Mouse (Mus musculus) hindbrain, postnatal 0 days (tissue): ENCODE results near the gene Uvrag. TPM values are rescaled to one million over a fixed set of nuclear protein-coding genes. Genes with fewer than 3 reads are reported as not detected.

ENCODE experiments used
- ATAC-seq: fragments of 200-750 bp; cut with Nextera tagmentation; 2 replicates; pipeline ENCODE4 v1.8.0; 2017; ENCODE audit warnings: mild to moderate bottlenecking, moderate TSS enrichment, moderate library complexity
- DNase-seq: peaks from one replicate; pipeline ENCODE4 v3.0.0-alpha.2; 2015; ENCODE audit warnings: low spot score
- H3K27ac ChIP-seq: fragments of 300-500 bp; sonication (generic); 2 replicates; pipeline ENCODE4 v1.5.1; 2014; ENCODE audit warnings: mild to moderate bottlenecking
- H3K27me3 ChIP-seq: fragments of 300-500 bp; sonication (generic); 2 replicates; pipeline ENCODE4 v1.6.1; 2014; ENCODE audit warnings: low read length, mixed read lengths; ENCODE audit not compliant: insufficient read depth
- H3K36me3 ChIP-seq: fragments of 300-500 bp; sonication (generic); 2 replicates; pipeline ENCODE4 v1.6.1; 2014; ENCODE audit warnings: low read length, mixed read lengths; ENCODE audit not compliant: insufficient read depth
- H3K4me1 ChIP-seq: fragments of 300-500 bp; sonication (generic); 2 replicates; pipeline ENCODE4 v1.6.1; 2014; ENCODE audit warnings: antibody characterized with exemption, low read length, mixed read lengths; ENCODE audit not compliant: insufficient read depth
- H3K4me2 ChIP-seq: fragments of 300-500 bp; sonication (generic); 2 replicates; pipeline ENCODE4 v1.6.1; 2014; ENCODE audit warnings: low read depth, mild to moderate bottlenecking, low read length, moderate library complexity, mixed read lengths
- H3K4me3 ChIP-seq: fragments of 300-500 bp; sonication (generic); 2 replicates; pipeline ENCODE4 v1.5.1; 2014; ENCODE audit warnings: low read length
- H3K9ac ChIP-seq: fragments of 300-500 bp; sonication (generic); replicated peaks from 2 replicates; pipeline ENCODE4 v1.6.1; 2014; ENCODE audit warnings: mild to moderate bottlenecking, low read length, moderate library complexity, mixed read lengths
- H3K9me3 ChIP-seq: fragments of 300-500 bp; sonication (generic); 2 replicates; pipeline ENCODE4 v1.6.1; 2016; ENCODE audit warnings: low read length, mixed read lengths
- CTCF ChIP-seq: IDR thresholded peaks from 2 replicates; pipeline ENCODE4 v1.5.1; 2016; ENCODE audit warnings: antibody characterized with exemption, control low read depth, low read depth
- WGBS: fragments of 180-500 bp; shearing (Covaris S2); extraction: QIAGEN DNeasy Blood & Tissue Kit; methylation state at CpG from one replicate; pipeline ENCODE4 v1.1.7; 2014; 5-methylcytosine and 5-hydroxymethylcytosine counted together
- polyA plus RNA-seq: library from polyadenylated mRNA; unstranded; fragments of >200 nt; fragmentation: Nextera tagmentation; extraction: Ambion mirVana; gene quantifications from 2 replicates; pipeline ENCODE4 v1.2.1, GENCODE M21; 2015
- total RNA-seq: library from RNA; depleted of rRNA; stranded (reverse); fragments of >200 nt; gene quantifications from 2 replicates; pipeline ENCODE4 v1.2.3, GENCODE M21; 2014; rRNA removed

Gene Uvrag
- total and polyA plus RNA-seq, 2 experiments from 2014 or later: 16.5 to 36.7 TPM

GRCm38 (mm10) chr7:98838729-98839141, 302.2 kb downstream of the Uvrag start:
- H3K4me1 ChIP-seq: peaks cover 5% of the 10 kb centered on the region; the same call in 1 of the 2 replicates
- peaks cover 50% of the 10 kb centered on the region for H3K27me3 ChIP-seq
- TF ChIP-seq CTCF: no peak; the same call in none of the 2 replicates
- ATAC-seq (peak; percentile 11; the same call in 1 of the 2 replicates), DNase-seq (peak; percentile 65)
- no peak overlapping the region for H3K27ac ChIP-seq
- H3K9ac ChIP-seq: peak overlapping the region; percentile 33
- 1% methylated on average over 48 of the region's 48 CpGs for WGBS
- no peaks in the 10 kb centered on the region for H3K36me3 ChIP-seq
- no peaks in the 10 kb centered on the region for H3K9me3 ChIP-seq
- H3K4me2 ChIP-seq: peak overlapping the region; percentile 86
- H3K4me3 ChIP-seq: peak overlapping the region; percentile 44

- ATAC-seq (peak; percentile 79), DNase-seq (peak; percentile 92)
- H3K9me3 ChIP-seq: no peaks in the 10 kb centered on the region
- peaks cover 5% of the 10 kb centered on the region; the same call in 1 of the 2 replicates for H3K4me1 ChIP-seq
- H3K4me2 ChIP-seq: peak overlapping the region; percentile 86
- no peak overlapping the region for H3K27ac ChIP-seq
- peak; percentile 89 for TF ChIP-seq CTCF
- WGBS: under 1% methylated on average over 17 of the region's 17 CpGs
- peaks cover 57% of the 10 kb centered on the region for H3K27me3 ChIP-seq
- H3K4me3 ChIP-seq: peak overlapping the region; percentile 44
- no peaks in the 10 kb centered on the region for H3K36me3 ChIP-seq
- H3K9ac ChIP-seq: no peak overlapping the region
Measured at GRCm38 (mm10) chr7:98837901-98838300, 303.0 kb downstream of the Uvrag start.

GRCm38 (mm10) chr7:98836646-98837045, 304.3 kb downstream of the Uvrag start:
- no peak overlapping the region for H3K27ac ChIP-seq
- DNase-seq (peak; percentile 58), ATAC-seq (no peak)
- no peaks in the 10 kb centered on the region for H3K9me3 ChIP-seq
- H3K36me3 ChIP-seq: no peaks in the 10 kb centered on the region
- peak overlapping the region; percentile 56 for H3K4me3 ChIP-seq
- peak overlapping the region; percentile 98; the same call in 1 of the 2 replicates for H3K4me2 ChIP-seq
- 1% methylated on average over 23 of the region's 23 CpGs for WGBS
- peaks cover 62% of the 10 kb centered on the region for H3K27me3 ChIP-seq
- TF ChIP-seq CTCF: peak; percentile 68
- no peak overlapping the region for H3K9ac ChIP-seq
- peaks cover 5% of the 10 kb centered on the region; the same call in 1 of the 2 replicates for H3K4me1 ChIP-seq

GRCm38 (mm10) chr7:98835519-98836441, 305.2 kb downstream of the Uvrag start:
- Histone ChIP-seq H3K36me3 (no peaks in the 10 kb centered on the region), H3K9ac (peak overlapping the region; percentile 57; the same call in 1 of the 2 replicates), H3K4me1 (peaks cover 5% of the 10 kb centered on the region; the same call in 1 of the 2 replicates), H3K27ac (no peak overlapping the region), H3K9me3 (no peaks in the 10 kb centered on the region), H3K27me3 (peaks cover 56% of the 10 kb centered on the region), H3K4me3 (peak overlapping the region; percentile 56), H3K4me2 (peak overlapping the region; percentile 98)
- no peak for TF ChIP-seq CTCF
- DNase-seq (no peak), ATAC-seq (no peak)
- WGBS: under 1% methylated on average over 45 of the region's 46 CpGs

Other genes starting within 250 kb of the Uvrag start
- gene Dgat2, start 41.6 kb upstream of the Uvrag start, total RNA-seq: 37.8 TPM in 2 replicates
- 28.3 and 29.9 TPM in 2 replicates for gene Dgat2, start 41.6 kb upstream of the Uvrag start, polyA plus RNA-seq
- 1.2 TPM in 1 of 2 replicates, not detected in the other for gene Mogat2, start 97.5 kb upstream of the Uvrag start, total RNA-seq
- 0.29 TPM in 2 replicates for gene Mogat2, start 97.5 kb upstream of the Uvrag start, polyA plus RNA-seq
- 292 and 327 TPM in 2 replicates for gene Map6, start 126.3 kb upstream of the Uvrag start, total RNA-seq
- gene Map6, start 126.3 kb upstream of the Uvrag start, polyA plus RNA-seq: 97.4 and 111 TPM in 2 replicates
- gene Serpinh1, start 212.1 kb upstream of the Uvrag start, total RNA-seq: 214 and 215 TPM in 2 replicates
- gene Serpinh1, start 212.1 kb upstream of the Uvrag start, polyA plus RNA-seq: 161 TPM in 2 replicates
- gene Gdpd5, start 240.3 kb upstream of the Uvrag start, total RNA-seq: 40.5 and 47.6 TPM in 2 replicates
- gene Gdpd5, start 240.3 kb upstream of the Uvrag start, polyA plus RNA-seq: 26.7 and 26.8 TPM in 2 replicates